Mouse (Mus musculus) left cerebral cortex, postnatal 14 days (tissue): ENCODE data around the gene Tmem62. TPM values are rescaled to one million over a fixed set of nuclear protein-coding genes. Genes with fewer than 3 reads are reported as not detected.
A peak's percentile ranks its signal among the peaks of the same experiment; 100 is the strongest.
"Not testable (repeated sequence)": the region's sequence is repeated elsewhere in the genome, so short reads cannot be mapped to it uniquely, and the experiment has no call there.

ENCODE experiments used
- DNase-seq, 2 experiments: peaks; one replicate each; pipeline ENCODE4 v3.0.0; 2021 to 2022; ENCODE audit warnings: low spot score in 2 of 2, mixed read lengths in 1 of 2
- intact Hi-C: fragments of 180-260 bp; cut with DNase I; formaldehyde crosslinking; loops from one replicate; pipeline ENCODE4 v1.15.1; 2025
- long read RNA-seq, 2 experiments: library from polyadenylated mRNA; stranded (forward); transcript quantifications; one replicate each; pipeline ENCODE4 v2.0.0; 2021
- total RNA-seq, 2 experiments: library from RNA; stranded (reverse); gene quantifications; 2 replicates each; pipeline ENCODE4 v1.2.3; 2021

Gene Tmem62
- 10 to 100 TPM; 23.9 to 24.4 TPM for total RNA-seq
- long read RNA-seq, experiment 1, transcript Tmem62-201 (14 exons, 2,921 nt): major isoform, 23 of 32 reads
- long read RNA-seq, experiment 1, partial matches to known transcripts: 1 of 32 reads
- long read RNA-seq, experiment 1, other reads (novel, unspliced or antisense): 4 of 32 reads
- long read RNA-seq, experiment 2, transcript Tmem62-206 (12 exons, 2,605 nt): minor isoform, 5 of 34 reads
- long read RNA-seq, experiment 2, transcript Tmem62-201 (14 exons, 2,921 nt): major isoform, 20 of 34 reads
- long read RNA-seq, experiment 2, partial matches to known transcripts: 3 of 34 reads
- long read RNA-seq, experiment 2, other reads (novel, unspliced or antisense): 3 of 34 reads

- DNase-seq: peak; percentile 38 to 41
- intact Hi-C loops: loop anchor here (2.0 kb wide), 1 partner anchor 126 kb away; no protein-coding TSS in a partner anchor
Observed at GRCm38 (mm10) chr2:120976990-120977925, at the start of gene Tmem62. Gene Tmem62 (plus strand): TSS chr2:120977017.

GRCm38 (mm10) chr2:120933038-120933437 lies 43.8 kb upstream of the Tmem62 start:
- DNase-seq: no peak
- intact Hi-C loops: no loop called here

- DNase-seq: peak; percentile 31 to 37
- intact Hi-C loops: no loop called here
Observed at GRCm38 (mm10) chr2:120951208-120951607, 25.6 kb upstream of the Tmem62 start.

GRCm38 (mm10) chr2:120952176-120952938 lies 24.5 kb upstream of the Tmem62 start:
- intact Hi-C loops: no loop called here
- no peak for DNase-seq

- intact Hi-C loops: no loop called here
- no peak for DNase-seq
Observed at GRCm38 (mm10) chr2:120959363-120959762, 17.5 kb upstream of the Tmem62 start.

- no peak for DNase-seq
- intact Hi-C loops: no loop called here
Observed at GRCm38 (mm10) chr2:120959827-120960226, 17.0 kb upstream of the Tmem62 start.

GRCm38 (mm10) chr2:120960261-120960660 lies 16.6 kb upstream of the Tmem62 start:
- no peak for DNase-seq
- intact Hi-C loops: no loop called here

GRCm38 (mm10) chr2:120963110-120963509 lies 13.7 kb upstream of the Tmem62 start:
- DNase-seq: no peak
- intact Hi-C loops: no loop called here

GRCm38 (mm10) chr2:120965486-120965885 lies 11.3 kb upstream of the Tmem62 start:
- intact Hi-C loops: no loop called here
- DNase-seq: no peak

GRCm38 (mm10) chr2:120970045-120970539 lies 6.7 kb upstream of the Tmem62 start:
- DNase-seq: peak in 1 of 2 experiments; percentile 20
- intact Hi-C loops: no loop called here

GRCm38 (mm10) chr2:120970559-120971080 lies 6.2 kb upstream of the Tmem62 start, which contains the start of gene Ubr1:
Gene Ubr1 (minus strand): TSS chr2:120970715.
- intact Hi-C loops: no loop called here
- DNase-seq: peak; percentile 87

GRCm38 (mm10) chr2:120971766-120972165 lies 5.1 kb upstream of the Tmem62 start:
- intact Hi-C loops: no loop called here
- no peak for DNase-seq

GRCm38 (mm10) chr2:120972257-120972656 lies 4.6 kb upstream of the Tmem62 start:
- intact Hi-C loops, DNase-seq: not testable (repeated sequence)

GRCm38 (mm10) chr2:120972964-120973363 lies 3.9 kb upstream of the Tmem62 start:
- intact Hi-C loops: no loop called here
- DNase-seq: no peak

GRCm38 (mm10) chr2:120976308-120976707 lies 509 bp upstream of the Tmem62 start:
- intact Hi-C loops: loop anchor here (2.0 kb wide), 1 partner anchor 126 kb away; no protein-coding TSS in a partner anchor
- peak in 1 of 2 experiments; percentile 41 for DNase-seq

GRCm38 (mm10) chr2:120977926-120978692 lies 1.3 kb downstream of the Tmem62 start:
- DNase-seq: no peak
- intact Hi-C loops: loop anchor here (2.0 kb wide), 1 partner anchor 125 kb away; no protein-coding TSS in a partner anchor

GRCm38 (mm10) chr2:120978693-120979037 lies 1.8 kb downstream of the Tmem62 start:
- DNase-seq: no peak
- intact Hi-C loops: no loop called here

GRCm38 (mm10) chr2:120979819-120980218 lies 3.0 kb downstream of the Tmem62 start:
- intact Hi-C loops: no loop called here
- no peak for DNase-seq
